Mouse (Mus musculus) ES-E14 (cell line): ENCODE measurements around the gene Btbd35f29. TPM values are rescaled to one million over a fixed set of nuclear protein-coding genes. Genes with fewer than 3 reads are reported as not detected.
"Not testable (repeated sequence)": the region's sequence is repeated elsewhere in the genome, so short reads cannot be mapped to it uniquely, and the experiment has no call there.

ENCODE experiments used
- DNase-seq: peaks from one replicate; pipeline ENCODE4 v3.0.0-alpha.2; 2013; ENCODE audit warnings: low read depth, low spot score
- H3K27ac ChIP-seq: 2 replicates; pipeline ENCODE4 v1.5.1; 2012; ENCODE audit warnings: low read depth, mild to moderate bottlenecking, low read length, moderate library complexity, mixed read lengths; ENCODE audit not compliant: poor library complexity, insufficient read depth, severe bottlenecking
- H3K36me3 ChIP-seq: 2 replicates; pipeline ENCODE4 v1.6.1; 2012; ENCODE audit warnings: mild to moderate bottlenecking, low read length, moderate library complexity, mixed read lengths; ENCODE audit not compliant: control insufficient read depth, poor library complexity, insufficient read depth, severe bottlenecking
- H3K4me1 ChIP-seq, 2 experiments: fragments of 150-350 bp in 1 of 2; sonication (generic) in 1 of 2; 2 replicates each; pipeline ENCODE4 v1.6.1; 2012; ENCODE audit warnings: low read length in 2 of 2, mild to moderate bottlenecking in 1 of 2, mixed read lengths in 1 of 2; ENCODE audit not compliant: control insufficient read depth in 2 of 2, insufficient read depth in 2 of 2, poor library complexity in 1 of 2
- H3K4me3 ChIP-seq, 2 experiments: fragments of 150-350 bp in 1 of 2; sonication (generic) in 1 of 2; 2 replicates each; pipeline ENCODE4 v1.5.1; 2012; ENCODE audit warnings: low read length in 2 of 2, low read depth in 1 of 2, mild to moderate bottlenecking in 1 of 2, mixed read lengths in 1 of 2; ENCODE audit not compliant: insufficient read depth in 1 of 2, poor library complexity in 1 of 2, severe bottlenecking in 1 of 2
- H3K9ac ChIP-seq: 2 replicates; pipeline ENCODE4 v1.6.1; 2012; ENCODE audit warnings: low read depth, mild to moderate bottlenecking, low read length, mixed read lengths; ENCODE audit not compliant: poor library complexity, insufficient read depth, severe bottlenecking
- H3K9me3 ChIP-seq: fragments of 150-350 bp; sonication (generic); 2 replicates; pipeline ENCODE4 v1.6.1; 2012; ENCODE audit warnings: low read depth, mild to moderate bottlenecking, low read length; ENCODE audit not compliant: control insufficient read depth, insufficient read depth
- in situ Hi-C, 2 experiments: fragments of 600-800 bp; cut with MboI; formaldehyde crosslinking; loops; one replicate each; pipeline ENCODE4 v1.15.1; 2025; ENCODE audit warnings: low sequenced_read_pairs in 2 of 2, inconsistent platforms in 1 of 2; ENCODE audit not compliant: unreplicated experiment in 2 of 2
- total RNA-seq: library from RNA; depleted of rRNA; stranded (reverse); fragments of 300-350 nt; gene quantifications from 2 replicates; pipeline ENCODE4 v1.2.3, GENCODE M21; 2012; rRNA removed

The Btbd35f29 gene
- not detected in 2 replicates for total RNA-seq

DNA sequence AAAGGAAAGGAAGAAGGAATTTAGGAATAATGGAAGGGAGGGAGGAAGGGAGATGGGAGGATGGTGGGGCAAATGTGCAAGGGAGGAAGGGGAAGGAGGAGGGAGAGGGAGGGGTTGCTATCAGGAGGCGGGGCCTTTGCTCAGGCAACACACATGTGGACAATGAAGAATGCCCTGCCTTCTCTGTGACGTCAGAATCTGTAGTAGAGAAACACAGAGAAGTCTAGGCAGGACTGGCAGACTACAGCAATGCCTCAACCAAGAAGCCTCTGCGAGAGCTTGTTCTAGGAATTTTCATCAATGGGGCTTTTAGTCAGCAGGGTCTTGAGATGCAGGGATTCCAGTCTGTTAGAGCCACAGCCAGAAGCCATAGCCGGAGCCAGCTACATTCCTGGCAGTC, at the start of gene Btbd35f29:
TSS of gene Btbd35f29 (plus strand) at position 301 of the 400 bp plus-strand sequence.
- H3K4me3 ChIP-seq, H3K36me3 ChIP-seq, H3K4me1 ChIP-seq, in situ Hi-C loops, H3K9me3 ChIP-seq, H3K27ac ChIP-seq, DNase-seq, H3K9ac ChIP-seq: not testable (repeated sequence)

DNA sequence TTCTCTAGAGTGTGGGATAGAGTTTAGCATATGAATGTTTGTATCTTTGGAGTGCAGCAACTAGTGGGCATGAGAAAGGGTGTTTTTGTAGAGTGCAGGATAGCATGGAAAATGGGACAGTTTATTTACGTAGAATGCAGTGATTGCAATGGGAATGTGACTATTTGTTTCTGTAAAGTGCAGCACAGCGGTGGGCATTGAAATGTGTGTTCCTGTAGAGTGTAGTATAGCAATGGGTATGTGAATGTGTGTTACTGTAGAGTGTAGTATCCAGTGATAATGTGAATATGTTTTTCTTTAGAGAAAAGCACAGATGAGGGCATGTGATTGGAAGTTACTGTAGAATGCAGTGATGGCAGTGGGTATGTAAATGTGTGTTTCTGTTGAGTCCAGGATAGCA, 23.9 kb downstream of the Btbd35f29 start:
- H3K36me3 ChIP-seq, DNase-seq, H3K4me1 ChIP-seq, H3K9ac ChIP-seq, H3K9me3 ChIP-seq, H3K4me3 ChIP-seq, in situ Hi-C loops, H3K27ac ChIP-seq: not testable (repeated sequence)

DNA sequence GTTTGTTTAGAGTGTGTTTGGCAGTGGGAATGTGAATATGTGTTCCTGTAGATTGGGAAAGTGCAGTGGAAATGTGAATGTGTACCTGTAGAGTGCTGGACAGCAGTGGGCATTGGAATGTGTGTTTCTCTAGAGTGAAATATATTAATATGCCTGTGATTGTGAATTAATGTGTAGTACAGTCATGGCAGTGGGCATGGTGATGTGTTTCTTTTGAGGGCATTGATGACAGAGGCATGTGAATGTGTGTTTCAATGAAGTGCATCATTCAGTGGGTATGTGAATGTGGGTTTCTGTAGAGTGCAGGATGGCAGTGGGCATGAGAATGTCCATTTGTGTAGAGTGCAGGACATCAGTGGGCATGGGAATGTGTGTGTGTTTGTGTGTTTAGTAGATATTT, 27.7 kb downstream of the Btbd35f29 start:
- H3K36me3 ChIP-seq, DNase-seq, in situ Hi-C loops, H3K9ac ChIP-seq, H3K27ac ChIP-seq, H3K9me3 ChIP-seq, H3K4me3 ChIP-seq, H3K4me1 ChIP-seq: not testable (repeated sequence)

DNA sequence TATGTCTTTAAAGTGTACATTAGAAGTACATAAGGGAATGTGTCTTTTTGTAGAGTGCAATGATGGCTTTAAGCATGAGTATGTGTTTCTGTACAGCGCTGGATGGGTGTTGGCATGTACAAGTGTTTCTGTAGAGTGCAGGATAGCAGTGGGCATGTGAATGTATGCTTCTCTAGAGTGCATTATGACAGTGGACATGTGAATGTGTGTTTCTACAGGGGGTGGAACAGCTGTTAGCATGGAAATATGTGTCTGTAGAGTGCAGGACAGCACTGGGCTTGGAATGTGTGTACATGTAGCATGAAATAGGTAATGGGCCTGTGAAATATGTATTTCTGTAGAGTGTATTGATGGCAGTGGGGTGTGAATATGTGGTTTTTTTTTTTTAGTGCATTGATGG, 28.4 kb downstream of the Btbd35f29 start:
- in situ Hi-C loops, H3K36me3 ChIP-seq: not testable (repeated sequence)

DNA sequence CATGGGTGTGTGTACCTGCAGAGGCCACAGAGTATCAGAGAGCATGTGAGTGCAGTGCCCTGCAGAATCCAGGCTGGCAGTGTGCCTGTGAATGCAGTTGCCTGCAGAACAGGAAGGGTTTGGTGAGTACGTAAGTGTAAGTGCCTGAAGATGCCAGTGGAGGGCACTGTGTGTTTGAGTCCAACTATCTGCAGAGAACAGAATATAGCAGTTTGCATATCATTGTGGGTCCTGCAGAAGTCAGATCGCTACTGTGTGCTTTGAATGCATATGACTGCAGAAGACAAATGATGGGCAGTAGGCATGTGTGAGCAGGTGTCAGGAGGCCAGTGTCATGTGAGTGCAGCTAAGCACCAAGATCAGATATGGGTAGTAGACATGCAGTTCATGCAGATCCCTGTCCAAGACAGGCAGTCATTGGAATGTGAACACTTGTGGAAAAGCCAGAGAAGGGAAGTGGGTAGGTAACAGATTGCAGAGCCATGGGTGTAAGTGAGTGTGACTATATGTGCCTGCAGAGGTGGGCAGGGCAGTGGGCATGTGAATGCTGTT, 41.1 kb downstream of the Btbd35f29 start:
- H3K27ac ChIP-seq, DNase-seq, H3K4me1 ChIP-seq, H3K9me3 ChIP-seq, H3K36me3 ChIP-seq, H3K4me3 ChIP-seq, in situ Hi-C loops, H3K9ac ChIP-seq: not testable (repeated sequence)

More for the DNA sequence above, 28.4 kb downstream of the Btbd35f29 start:
- not testable (repeated sequence) for DNase-seq, H3K4me3 ChIP-seq, H3K4me1 ChIP-seq, H3K9ac ChIP-seq, H3K9me3 ChIP-seq, H3K27ac ChIP-seq

DNA sequence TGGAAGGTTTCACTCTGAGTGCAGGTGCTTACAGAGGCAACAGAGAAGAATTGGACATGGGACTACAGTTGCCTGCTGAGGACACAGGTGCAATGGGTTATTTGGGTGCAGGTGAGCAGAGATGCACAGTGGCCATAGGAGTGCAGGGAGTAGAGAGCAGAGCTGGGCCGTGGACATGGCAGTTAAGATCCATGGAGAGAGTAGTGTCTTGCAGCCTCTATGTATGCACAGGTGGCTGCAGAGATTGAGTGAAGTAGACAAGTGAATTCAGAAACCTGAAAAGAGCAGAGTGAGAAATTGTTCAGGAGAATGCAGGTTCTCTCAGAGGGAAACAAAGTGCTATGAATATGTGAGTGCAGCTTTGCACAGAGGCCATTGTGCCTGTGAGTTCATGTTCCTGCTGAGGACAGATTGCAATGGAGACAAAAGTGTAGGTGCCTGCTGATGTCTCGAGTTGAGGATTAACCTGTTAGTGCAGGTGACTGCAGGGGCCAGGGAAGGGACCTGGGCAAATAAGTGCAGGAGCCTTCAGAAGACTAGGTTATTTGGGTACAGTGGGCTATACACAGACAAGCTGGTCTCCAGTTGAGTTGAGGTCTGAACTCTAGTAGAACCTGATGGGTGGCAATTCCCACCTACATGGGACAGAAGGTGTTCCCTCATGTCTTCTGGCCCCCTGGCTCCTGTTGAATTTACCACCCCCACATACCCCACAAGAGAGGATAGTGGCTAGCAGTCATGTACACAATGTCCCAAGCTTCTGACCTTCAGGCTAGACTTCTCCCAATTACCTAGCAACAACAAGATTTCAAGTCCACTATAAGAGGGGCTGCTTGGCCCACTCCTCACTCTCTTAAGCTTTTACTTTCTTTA, 42.2 kb downstream of the Btbd35f29 start:
- H3K4me3 ChIP-seq, DNase-seq, H3K27ac ChIP-seq, H3K9ac ChIP-seq, in situ Hi-C loops, H3K4me1 ChIP-seq, H3K36me3 ChIP-seq, H3K9me3 ChIP-seq: not testable (repeated sequence)

DNA sequence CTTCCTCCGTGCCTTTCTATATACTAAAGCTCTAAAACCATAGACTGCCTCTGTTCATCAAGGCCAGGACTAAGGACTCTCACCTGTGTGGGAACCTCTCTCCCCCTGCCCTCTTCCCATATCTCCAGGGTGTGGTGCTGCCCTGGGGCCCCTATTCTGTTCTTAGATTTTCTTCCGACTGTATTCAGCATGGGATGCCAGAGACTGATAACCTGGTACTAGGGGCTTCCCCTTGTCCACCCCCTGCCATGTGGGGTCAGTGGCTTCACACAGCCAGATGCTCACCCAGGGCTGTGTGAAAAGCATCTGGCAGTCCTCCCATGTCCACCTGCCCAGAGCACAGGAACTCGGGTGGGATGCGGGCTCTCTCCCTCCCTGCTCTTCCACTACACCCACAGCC, 43.1 kb downstream of the Btbd35f29 start:
- DNase-seq, in situ Hi-C loops, H3K4me1 ChIP-seq, H3K27ac ChIP-seq, H3K9ac ChIP-seq, H3K36me3 ChIP-seq, H3K9me3 ChIP-seq, H3K4me3 ChIP-seq: not testable (repeated sequence)

DNA sequence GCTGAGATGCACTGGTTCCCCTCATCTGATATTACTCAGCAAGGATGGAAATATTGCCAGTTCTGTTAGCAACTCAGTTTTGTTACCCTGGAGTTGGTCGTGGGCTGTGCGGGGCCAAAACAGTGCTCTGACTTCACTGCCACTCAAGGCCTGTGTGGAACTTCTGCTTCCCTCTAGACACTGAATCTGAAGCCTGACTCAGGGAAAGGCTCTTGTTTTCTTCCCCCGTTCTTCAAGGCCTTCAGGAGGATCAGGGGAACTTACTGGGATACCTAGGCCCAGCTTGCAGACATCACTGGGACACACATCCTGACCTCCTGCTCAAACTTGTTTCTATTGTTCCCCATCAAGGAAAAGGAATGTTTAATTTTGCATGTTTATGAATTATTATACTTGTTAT, 45.2 kb downstream of the Btbd35f29 start:
- H3K4me1 ChIP-seq, in situ Hi-C loops, DNase-seq, H3K27ac ChIP-seq, H3K4me3 ChIP-seq, H3K9ac ChIP-seq, H3K9me3 ChIP-seq, H3K36me3 ChIP-seq: not testable (repeated sequence)
